In the genomic region with DNA sequence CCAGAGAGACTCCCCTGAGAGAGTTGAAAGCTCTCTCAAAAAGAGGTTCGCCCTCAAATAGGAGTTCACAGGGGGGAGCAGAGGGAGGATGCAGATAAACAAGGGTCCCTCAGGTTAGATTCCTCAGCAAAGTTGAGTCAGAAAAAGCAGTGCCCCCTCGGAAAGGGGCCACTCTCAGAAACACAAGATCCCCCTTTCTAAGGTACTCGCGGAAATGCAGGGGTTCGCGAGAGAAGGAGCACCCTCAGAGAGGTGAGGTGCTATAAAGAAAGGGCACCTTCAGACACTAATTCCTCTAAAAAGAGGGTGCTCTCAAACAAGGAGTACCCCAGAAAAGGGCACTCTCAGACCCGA, we compare ENCODE assay signal across 8 mouse cellular contexts. TPM values are rescaled to one million over a fixed set of nuclear protein-coding genes. Genes with fewer than 3 reads are reported as not detected.
DNase-seq lines count a peak whose midpoint lies in the region; ATAC-seq and TF ChIP-seq lines count a peak whose summit lies in the region.

No protein-coding gene starts in this region.

- no peak for ATAC-seq in limb, embryonic 15.5 days (ENCODE audit: insufficient number of reproducible peaks, low FRiP score, low TSS enrichment, low read depth)
- ATAC-seq in stomach, postnatal 0 days (ENCODE audit: low FRiP score, low TSS enrichment) = no peak
- ATAC-seq in monocyte, adult 5-6 weeks (replicated peaks; ENCODE audit: insufficient number of reproducible peaks, low FRiP score, low TSS enrichment, poor library complexity, severe bottlenecking) = no peak

- peak overlapping the region; percentile 79 for H3K9ac ChIP-seq in heart, adult 2 months (ENCODE audit: low read depth, low read length)
- H3K9ac ChIP-seq in limb, embryonic 15.5 days = peak overlapping the region; percentile 69
- peak overlapping the region; percentile 79 for H3K9ac ChIP-seq in stomach, postnatal 0 days (ENCODE audit: low read length)

- peak overlapping the region; percentile 78 for H3K4me2 ChIP-seq in limb, embryonic 15.5 days
- H3K4me2 ChIP-seq in stomach, postnatal 0 days (replicated peaks; ENCODE audit: low read depth) = peak overlapping the region; percentile 88

- WGBS in heart, adult 2 months = 2% methylated on average over 7 of the region's 7 CpGs
- WGBS in thymus, adult 2 months = 0% methylated on average over 7 of the region's 7 CpGs
- under 1% methylated on average over 7 of the region's 7 CpGs for WGBS in limb, embryonic 15.5 days
- 0% methylated on average over 7 of the region's 7 CpGs for WGBS in stomach, postnatal 0 days

- H3K4me3 ChIP-seq in heart, adult 2 months = peak overlapping the region; percentile 96
- H3K4me3 ChIP-seq in thymus, adult 2 months (ENCODE audit: control insufficient read depth, insufficient read depth, low read length) = peak overlapping the region; percentile 82
- peak overlapping the region; percentile 100 for H3K4me3 ChIP-seq in limb, embryonic 15.5 days
- H3K4me3 ChIP-seq in stomach, postnatal 0 days (ENCODE audit: low read depth, low read length) = peak overlapping the region; percentile 68

- no peaks in the 10 kb centered on the region for H3K9me3 ChIP-seq in limb, embryonic 15.5 days
- no peaks in the 10 kb centered on the region for H3K9me3 ChIP-seq in stomach, postnatal 0 days (ENCODE audit: control insufficient read depth, low read length)

- peak overlapping the region; percentile 81 for H3K27ac ChIP-seq in heart, adult 2 months
- peak overlapping the region; percentile 69 for H3K27ac ChIP-seq in thymus, adult 2 months (ENCODE audit: control insufficient read depth, insufficient read depth, low read length)
- peak overlapping the region; percentile 86 for H3K27ac ChIP-seq in limb, embryonic 15.5 days
- peak overlapping the region; percentile 87 for H3K27ac ChIP-seq in stomach, postnatal 0 days (replicated peaks)

- intact Hi-C loops in heart, adult 2 months (cut with DNase I) = loop anchor here (2.0 to 5.0 kb wide), 3 partner anchors 21 to 137 kb away; partner anchors contain the start of genes Ndufa13, Nr2c2ap, Tssk6 and Yjefn3
- intact Hi-C loops in heart, postnatal 36 days (cut with DNase I) = loop anchor here (1.0 to 10.0 kb wide), 2 partner anchors 21 to 371 kb away; partner anchors contain the start of gene Zfp868

- no peak for TF ChIP-seq CTCF in heart, adult 2 months (IDR thresholded peaks at IDR 0.05)
- no peak for TF ChIP-seq CTCF in thymus, adult 2 months (IDR thresholded peaks at IDR 0.05; ENCODE audit: borderline replicate concordance, control insufficient read depth, extremely low read depth, insufficient read depth, low read length, poor library complexity)
- TF ChIP-seq CTCF in stomach, postnatal 0 days (IDR thresholded peaks at IDR 0.05; ENCODE audit: low read depth) = no peak

- H3K4me1 ChIP-seq in heart, adult 2 months (ENCODE audit: control insufficient read depth, insufficient read depth, low read length) = no peaks in the 10 kb centered on the region; the same call in 1 of the 2 replicates
- peaks cover 16% of the 10 kb centered on the region for H3K4me1 ChIP-seq in thymus, adult 2 months (replicated peaks; ENCODE audit: control insufficient read depth, insufficient read depth, low read length)
- peaks cover 13% of the 10 kb centered on the region for H3K4me1 ChIP-seq in limb, embryonic 15.5 days
- no peaks in the 10 kb centered on the region for H3K4me1 ChIP-seq in stomach, postnatal 0 days (replicated peaks; ENCODE audit: control insufficient read depth, insufficient read depth)

- no peak for DNase-seq in heart, adult 2 months
- DNase-seq in heart, postnatal 36 days = no peak
- DNase-seq in thymus, adult 2 months = no peak
- no peak for DNase-seq in thymus, postnatal 10 days (ENCODE audit: low spot score in 2 of 2)
- no peak for DNase-seq in stomach, postnatal 0 days (ENCODE audit: low spot score)
- DNase-seq in urinary bladder, postnatal 10 days (ENCODE audit: low spot score) = no peak

- TF ChIP-seq EP300 in heart, adult 2 months (IDR thresholded peaks at IDR 0.05; ENCODE audit: insufficient read depth, low read depth, low read length) = no peak
- TF ChIP-seq EP300 in stomach, postnatal 0 days (optimal IDR thresholded peaks at IDR 0.05) = no peak

- H3K79me2 ChIP-seq in heart, adult 2 months (replicated peaks; ENCODE audit: control insufficient read depth, insufficient read depth, low read length) = 0 out of 2 replicates have a peak, but pooled peaks cover 1% of the 10 kb centered on the region

- no peaks in the 10 kb centered on the region; the same call in 1 of the 2 replicates for H3K36me3 ChIP-seq in heart, adult 2 months (ENCODE audit: control insufficient read depth, insufficient read depth, low read length)
- H3K36me3 ChIP-seq in thymus, adult 2 months (ENCODE audit: control insufficient read depth, insufficient read depth, low read length) = 0 out of 2 replicates have a peak, but pooled peaks cover 4% of the 10 kb centered on the region
- no peaks in the 10 kb centered on the region; the same call in 1 of the 2 replicates for H3K36me3 ChIP-seq in limb, embryonic 15.5 days
- H3K36me3 ChIP-seq in stomach, postnatal 0 days (ENCODE audit: control insufficient read depth, insufficient read depth, low read length) = no peaks in the 10 kb centered on the region

- no peak for TF ChIP-seq POLR2A in heart, adult 2 months (IDR thresholded peaks at IDR 0.05; ENCODE audit: insufficient read depth, low read depth, low read length)
- TF ChIP-seq POLR2A in thymus, adult 2 months (IDR thresholded peaks at IDR 0.05; ENCODE audit: control insufficient read depth, extremely low read depth, insufficient read depth, low read length, poor library complexity) = no peak

- no peaks in the 10 kb centered on the region for H3K27me3 ChIP-seq in heart, adult 2 months (ENCODE audit: control insufficient read depth, insufficient read depth, low read length)
- no peaks in the 10 kb centered on the region for H3K27me3 ChIP-seq in thymus, adult 2 months (ENCODE audit: control insufficient read depth, insufficient read depth, low read length)
- H3K27me3 ChIP-seq in limb, embryonic 15.5 days = no peaks in the 10 kb centered on the region
- no peaks in the 10 kb centered on the region for H3K27me3 ChIP-seq in stomach, postnatal 0 days (ENCODE audit: control insufficient read depth, insufficient read depth, low read length)

RNA-seq across cellular contexts. Expression of gene Gatad2a, which starts 0.8 kb away (rescaled TPM):
- 10 to 100 TPM; 36.4 TPM for total RNA-seq in heart, adult 2 months (2021)
- 23.7 and 24.7 TPM in 2 replicates for polyA plus RNA-seq in heart, adult 2 months (2012; rRNA removed)
- total RNA-seq in heart, postnatal 36 days (2021) = 10 to 100 TPM; 31.6 to 36.5 TPM
- 84.5 and 116 TPM in 2 replicates for polyA plus RNA-seq in thymus, adult 2 months (2012; rRNA removed)
- polyA plus RNA-seq in limb, embryonic 15.5 days (2015; fragmentation: Nextera tagmentation; extraction: Ambion mirVana) = 36.3 and 39.7 TPM in 2 replicates
- polyA plus RNA-seq in stomach, postnatal 0 days (2015; fragmentation: Nextera tagmentation; extraction: Ambion mirVana) = 32.4 and 36.4 TPM in 2 replicates
- total RNA-seq in monocyte, adult 5-6 weeks (2017) = 65.6 to 93.7 TPM (median 68.3 TPM) in 3 replicates

RNA-seq across cellular contexts. Expression of gene Mau2, which starts 47.1 kb away (rescaled TPM):
- total RNA-seq in heart, adult 2 months (2021) = 10 to 100 TPM; 30.1 to 32.6 TPM
- 33.2 and 46.9 TPM in 2 replicates for polyA plus RNA-seq in heart, adult 2 months (2012; rRNA removed)
- total RNA-seq in heart, postnatal 36 days (2021) = 10 to 100 TPM; 35.3 to 38.6 TPM
- 186 and 190 TPM in 2 replicates for polyA plus RNA-seq in thymus, adult 2 months (2012; rRNA removed)
- polyA plus RNA-seq in limb, embryonic 15.5 days (2015; fragmentation: Nextera tagmentation; extraction: Ambion mirVana) = 51.4 and 54.2 TPM in 2 replicates
- polyA plus RNA-seq in stomach, postnatal 0 days (2015; fragmentation: Nextera tagmentation; extraction: Ambion mirVana) = 22.4 and 24.4 TPM in 2 replicates
- 58.1 to 68.4 TPM (median 66.0 TPM) in 3 replicates for total RNA-seq in monocyte, adult 5-6 weeks (2017)

RNA-seq across cellular contexts. Expression of gene Sugp1, which starts 47.2 kb away (rescaled TPM):
- total RNA-seq in heart, adult 2 months (2021) = 10 to 100 TPM; 15.8 to 19.6 TPM
- 6.7 and 10.6 TPM in 2 replicates for polyA plus RNA-seq in heart, adult 2 months (2012; rRNA removed)
- 10 to 100 TPM; 18.7 to 22.0 TPM for total RNA-seq in heart, postnatal 36 days (2021)
- polyA plus RNA-seq in thymus, adult 2 months (2012; rRNA removed) = 17.8 and 18.1 TPM in 2 replicates
- polyA plus RNA-seq in limb, embryonic 15.5 days (2015; fragmentation: Nextera tagmentation; extraction: Ambion mirVana) = 41.9 and 43.7 TPM in 2 replicates
- polyA plus RNA-seq in stomach, postnatal 0 days (2015; fragmentation: Nextera tagmentation; extraction: Ambion mirVana) = 21.2 and 22.0 TPM in 2 replicates
- total RNA-seq in monocyte, adult 5-6 weeks (2017) = 32.1 to 49.3 TPM (median 38.7 TPM) in 3 replicates
